ENCODE assay signal across 21 mouse cellular contexts in the genomic region with DNA sequence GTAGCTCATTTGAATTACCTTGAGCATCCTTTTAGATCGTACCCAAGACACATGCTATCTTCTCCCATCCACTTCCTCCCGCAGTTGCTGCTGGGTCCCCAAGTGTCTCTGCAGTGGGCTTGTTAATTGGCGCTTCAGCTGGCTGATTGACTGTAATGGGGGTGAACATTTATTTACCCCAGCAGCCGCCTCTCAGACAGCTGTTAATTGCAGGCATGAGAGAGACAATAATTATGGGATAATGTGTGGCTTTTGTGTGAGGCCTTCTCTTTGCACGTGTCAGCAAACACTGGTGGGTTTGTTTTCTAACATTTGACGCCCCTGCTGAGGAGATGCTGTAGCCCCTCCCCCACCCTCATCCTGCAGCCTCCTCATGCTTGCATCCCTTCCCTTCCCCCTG. TPM values are rescaled to one million over a fixed set of nuclear protein-coding genes. Genes with fewer than 3 reads are reported as not detected.
DNase-seq lines count a peak whose midpoint lies in the region; ATAC-seq and TF ChIP-seq lines count a peak whose summit lies in the region.
"Had no signal": no experiment of that assay in that cellular context is flagged by ENCODE, and none has a peak within 500 bp of the region (broad histone marks: within the 10 kb centered on the region; RNA-seq: fewer than 3 reads in every experiment).

No protein-coding gene starts in this region.

- H3K4me3 ChIP-seq in embryonic facial prominence, embryonic 14.5 days (ENCODE audit: low read depth, low read length), result no peak overlapping the region
- no peak overlapping the region for H3K4me3 ChIP-seq in forebrain, embryonic 16.5 days (replicated peaks; ENCODE audit: low read length)
- H3K4me3 ChIP-seq in hindbrain, postnatal 0 days (ENCODE audit: low read length), result no peak overlapping the region
- no peak overlapping the region for H3K4me3 ChIP-seq in neural tube, embryonic 14.5 days (ENCODE audit: low read depth, low read length)
- H3K4me3 ChIP-seq in layer of hippocampus, adult 2 months, result no peak overlapping the region
- H3K4me3 ChIP-seq: erythroblast, embryonic 14.5 days; heart, embryonic 10.5 days; stomach, embryonic 15.5 days had no signal

- peak; percentile 63 for DNase-seq in embryonic facial prominence, embryonic 14.5 days (ENCODE audit: low spot score)
- no peak for DNase-seq in hindbrain, postnatal 0 days (ENCODE audit: low spot score)
- no peak for DNase-seq in spleen, adult 18-20 months
- no peak for DNase-seq in layer of hippocampus, adult 2 months (ENCODE audit: low spot score in 2 of 2)
- no peak for DNase-seq in heart, adult 11 months
- DNase-seq in ovary, postnatal 10 days (ENCODE audit: low spot score), result no peak
- DNase-seq: adrenal gland, adult 2 months; cerebellum, adult 9-10 months; gastrocnemius, postnatal 10 days; heart, postnatal 14 days; kidney, postnatal 25 days; liver; lung, adult 18-20 months; lung, postnatal 4 days; thymus, postnatal 14 days had no signal

- no peaks in the 10 kb centered on the region; the same call in 1 of the 2 replicates for H3K27me3 ChIP-seq in embryonic facial prominence, embryonic 14.5 days (replicated peaks; ENCODE audit: control insufficient read depth, insufficient read depth, low read length)
- H3K27me3 ChIP-seq in forebrain, embryonic 16.5 days (replicated peaks; ENCODE audit: control insufficient read depth, insufficient read depth, low read length), result peaks cover 18% of the 10 kb centered on the region
- H3K27me3 ChIP-seq in hindbrain, postnatal 0 days (ENCODE audit: insufficient read depth, low read length), result no peaks in the 10 kb centered on the region
- no peaks in the 10 kb centered on the region for H3K27me3 ChIP-seq in neural tube, embryonic 14.5 days (ENCODE audit: control insufficient read depth, insufficient read depth, low read length)
- H3K27me3 ChIP-seq: stomach, embryonic 15.5 days had no signal

- H3K27ac ChIP-seq in embryonic facial prominence, embryonic 14.5 days (replicated peaks; ENCODE audit: low read depth, low read length), result no peak overlapping the region
- H3K27ac ChIP-seq in forebrain, embryonic 16.5 days (ENCODE audit: low read length), result no peak overlapping the region
- peak overlapping the region; percentile 41; the same call in 1 of the 2 replicates for H3K27ac ChIP-seq in hindbrain, postnatal 0 days
- H3K27ac ChIP-seq in neural tube, embryonic 14.5 days (ENCODE audit: low read depth, low read length), result peak overlapping the region; percentile 69
- no peak overlapping the region for H3K27ac ChIP-seq in layer of hippocampus, adult 2 months
- H3K27ac ChIP-seq: heart, embryonic 10.5 days; stomach, embryonic 15.5 days had no signal

- peak; percentile 52 for ATAC-seq in embryonic facial prominence, embryonic 14.5 days (ENCODE audit: low read depth)
- ATAC-seq in forebrain, embryonic 16.5 days, result peak; percentile 83
- ATAC-seq in hindbrain, postnatal 0 days, result no peak
- ATAC-seq in neural tube, embryonic 14.5 days (ENCODE audit: low read depth), result peak; percentile 57; the same call in 1 of the 2 replicates
- ATAC-seq: intestine, postnatal 0 days had no signal

- H3K9ac ChIP-seq in embryonic facial prominence, embryonic 14.5 days (ENCODE audit: low read depth, low read length), result no peak overlapping the region
- H3K9ac ChIP-seq in forebrain, embryonic 16.5 days (replicated peaks; ENCODE audit: low read depth, low read length), result no peak overlapping the region
- H3K9ac ChIP-seq in hindbrain, postnatal 0 days (replicated peaks; ENCODE audit: low read length), result no peak overlapping the region
- no peak overlapping the region for H3K9ac ChIP-seq in neural tube, embryonic 14.5 days (replicated peaks; ENCODE audit: low read depth, low read length)
- H3K9ac ChIP-seq: stomach, embryonic 15.5 days had no signal

- H3K36me3 ChIP-seq in embryonic facial prominence, embryonic 14.5 days (ENCODE audit: control insufficient read depth, insufficient read depth, low read length), result no peaks in the 10 kb centered on the region
- H3K36me3 ChIP-seq in forebrain, embryonic 16.5 days (ENCODE audit: control insufficient read depth, insufficient read depth), result no peaks in the 10 kb centered on the region
- H3K36me3 ChIP-seq in hindbrain, postnatal 0 days (ENCODE audit: insufficient read depth, low read length), result no peaks in the 10 kb centered on the region
- H3K36me3 ChIP-seq in neural tube, embryonic 14.5 days (ENCODE audit: control insufficient read depth, insufficient read depth, low read length), result no peaks in the 10 kb centered on the region
- H3K36me3 ChIP-seq: heart, embryonic 10.5 days; stomach, embryonic 15.5 days had no signal

- WGBS in embryonic facial prominence, embryonic 14.5 days, result 37% methylated on average over 6 of the region's 6 CpGs
- WGBS in forebrain, embryonic 16.5 days, result 9% methylated on average over 6 of the region's 6 CpGs
- WGBS in hindbrain, postnatal 0 days, result 21% methylated on average over 6 of the region's 6 CpGs
- 6% methylated on average over 6 of the region's 6 CpGs for WGBS in neural tube, embryonic 14.5 days

- TF ChIP-seq CTCF in hindbrain, postnatal 0 days (IDR thresholded peaks at IDR 0.05; ENCODE audit: low read depth), result no peak
- no peak for TF ChIP-seq CTCF in layer of hippocampus, adult 2 months (conservative IDR thresholded peaks at IDR 0.05)

- H3K4me2 ChIP-seq in embryonic facial prominence, embryonic 14.5 days (ENCODE audit: low read depth, low read length), result no peak overlapping the region
- H3K4me2 ChIP-seq in forebrain, embryonic 16.5 days (ENCODE audit: low read length), result no peak overlapping the region
- no peak overlapping the region for H3K4me2 ChIP-seq in hindbrain, postnatal 0 days (ENCODE audit: low read depth, low read length)
- no peak overlapping the region for H3K4me2 ChIP-seq in neural tube, embryonic 14.5 days (ENCODE audit: low read depth, low read length)
- H3K4me2 ChIP-seq: stomach, embryonic 15.5 days had no signal

- H3K9me3 ChIP-seq in embryonic facial prominence, embryonic 14.5 days (ENCODE audit: control insufficient read depth, low read length), result no peaks in the 10 kb centered on the region
- H3K9me3 ChIP-seq in forebrain, embryonic 16.5 days (ENCODE audit: control insufficient read depth, low read length), result no peaks in the 10 kb centered on the region
- H3K9me3 ChIP-seq in hindbrain, postnatal 0 days (ENCODE audit: low read length), result no peaks in the 10 kb centered on the region
- no peaks in the 10 kb centered on the region for H3K9me3 ChIP-seq in neural tube, embryonic 14.5 days (ENCODE audit: control insufficient read depth, low read length)
- H3K9me3 ChIP-seq: heart, embryonic 10.5 days; stomach, embryonic 15.5 days had no signal

- peaks cover 13% of the 10 kb centered on the region; the same call in 1 of the 2 replicates for H3K4me1 ChIP-seq in embryonic facial prominence, embryonic 14.5 days (ENCODE audit: control insufficient read depth, insufficient read depth, low read length)
- peaks cover 20% of the 10 kb centered on the region for H3K4me1 ChIP-seq in forebrain, embryonic 16.5 days (replicated peaks; ENCODE audit: control insufficient read depth, insufficient read depth, low read length)
- 0 out of 2 replicates have a peak, but pooled peaks cover 8% of the 10 kb centered on the region for H3K4me1 ChIP-seq in hindbrain, postnatal 0 days (ENCODE audit: insufficient read depth, low read length)
- peaks cover 39% of the 10 kb centered on the region; the same call in 1 of the 2 replicates for H3K4me1 ChIP-seq in neural tube, embryonic 14.5 days (ENCODE audit: control insufficient read depth, insufficient read depth, low read length)

RNA-seq across cellular contexts. Expression of gene Plekha6, which starts 32.2 kb away (rescaled TPM):
- 4.4 and 6.3 TPM in 2 replicates for polyA plus RNA-seq in embryonic facial prominence, embryonic 14.5 days (2014; fragmentation: Nextera tagmentation; extraction: Ambion mirVana)
- polyA plus RNA-seq in forebrain, embryonic 16.5 days (2015; fragmentation: Nextera tagmentation; extraction: Ambion mirVana), result 10.7 and 11.7 TPM in 2 replicates
- 41.0 and 44.1 TPM in 2 replicates for total RNA-seq in hindbrain, postnatal 0 days (2014; rRNA removed)
- 9.7 TPM in 2 replicates for polyA plus RNA-seq in hindbrain, postnatal 0 days (2015; fragmentation: Nextera tagmentation; extraction: Ambion mirVana)
- polyA plus RNA-seq in neural tube, embryonic 14.5 days (2014; fragmentation: Nextera tagmentation; extraction: Ambion mirVana), result 25.5 and 27.9 TPM in 2 replicates
- 10 to 100 TPM; 47.6 to 55.0 TPM for total RNA-seq in layer of hippocampus, adult 2 months (2021)

Comparison
In these comparisons a context has a peak if more than half of its experiments do, and no peak if none do; other contexts are left out.
1. H3K27ac ChIP-seq: peak in hindbrain, postnatal 0 days (single experiment) and neural tube, embryonic 14.5 days (single experiment); none in embryonic facial prominence, embryonic 14.5 days (single experiment), forebrain, embryonic 16.5 days (single experiment) and layer of hippocampus, adult 2 months (single experiment).